Mouse (Mus musculus): ENCODE results near the gene Fancd2.

- TF ChIP-seq TAL1 (IDR thresholded peaks at IDR 0.05; ENCODE audit: low read length) (no peak), GATA1 (IDR thresholded peaks at IDR 0.05; ENCODE audit: low read length) (no peak)
Observed at GRCm38 (mm10) chr6:113614152-113614551, 82.7 kb downstream of the Fancd2 start.
